Mouse (Mus musculus) heart, adult 2 months (tissue): ENCODE measurements around the gene Lpin1.

Source experiments
- CTCF ChIP-seq: fragments of 200-600 bp; IDR thresholded peaks from 2 replicates; pipeline ENCODE4 v1.8.1; 2022; ENCODE audit warnings: antibody characterized with exemption, mild to moderate bottlenecking, moderate library complexity
- POLR2A ChIP-seq: fragments of 200-500 bp; IDR thresholded peaks from 2 replicates; pipeline ENCODE4 v1.6.1; 2011; ENCODE audit warnings: mild to moderate bottlenecking, low read depth, low read length, control low read depth; ENCODE audit not compliant: insufficient read depth

DNA sequence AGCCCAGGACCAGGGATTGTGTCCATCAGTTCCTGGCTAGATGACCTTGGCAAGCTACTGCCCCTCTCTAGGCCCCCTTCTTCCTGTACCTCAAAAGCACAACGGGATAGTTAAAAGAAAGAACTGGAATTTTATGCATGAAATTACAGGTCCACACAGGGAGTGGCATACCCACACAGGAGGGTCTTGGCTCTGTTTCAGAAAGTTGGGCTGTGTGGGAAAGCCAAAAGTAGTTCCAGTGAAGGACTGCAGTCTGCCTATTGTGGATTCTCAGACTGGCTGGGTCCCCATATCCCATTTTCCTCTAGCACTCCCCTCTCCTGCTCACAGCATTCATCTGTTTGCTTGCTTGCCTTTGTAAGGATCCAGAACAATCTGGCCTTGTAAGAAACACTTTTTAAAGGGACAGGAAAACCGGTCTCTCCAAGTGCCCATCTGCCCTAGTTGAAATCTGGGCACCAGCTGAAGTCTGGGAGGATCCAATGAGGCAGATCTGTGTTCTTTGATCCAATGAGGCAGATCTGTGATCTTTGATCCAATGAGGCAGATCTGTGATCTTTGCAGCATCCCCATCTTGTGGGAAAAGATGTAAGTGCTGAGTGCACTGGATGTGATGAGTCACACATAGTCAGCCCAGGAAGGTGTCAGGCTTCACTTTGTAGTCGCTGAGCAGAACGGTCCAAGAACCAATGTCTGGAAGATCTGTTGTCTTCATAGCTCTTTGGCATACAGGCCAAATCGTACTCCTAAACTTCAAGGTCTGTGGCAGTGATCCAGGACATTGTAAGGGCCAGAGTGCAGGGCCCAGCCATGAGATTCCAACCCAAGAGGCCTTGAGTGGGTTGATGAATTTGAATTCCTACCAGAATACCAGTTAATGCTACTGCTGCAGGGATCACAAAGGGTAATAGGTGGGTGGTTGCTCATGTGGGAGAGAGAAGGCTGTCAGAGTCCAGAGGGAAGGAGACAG is 46.4 kb upstream of the Lpin1 start:
- TF ChIP-seq CTCF (peak; percentile 51), POLR2A (no peak)
